Mouse (Mus musculus) myocyte (in vitro differentiated cells): ENCODE measurements around the gene Slc41a2.

Experiments used
- CEBPB ChIP-seq: IDR thresholded peaks from 2 replicates; pipeline ENCODE4 v1.6.1; 2011; ENCODE audit warnings: mild to moderate bottlenecking, moderate library complexity; ENCODE audit not compliant: poor library complexity, insufficient read depth, severe bottlenecking
- E2F4 ChIP-seq: IDR thresholded peaks from one replicate; pipeline ENCODE4 v1.6.1; 2011; ENCODE audit warnings: mild to moderate bottlenecking, control low read depth, moderate library complexity; ENCODE audit not compliant: insufficient read depth
- MAX ChIP-seq: IDR thresholded peaks from one replicate; pipeline ENCODE4 v1.6.1; 2011; ENCODE audit warnings: low read depth, mild to moderate bottlenecking, control low read depth
- MYOD1 ChIP-seq, 3 experiments: IDR thresholded peaks; one replicate each; pipeline ENCODE4 v1.6.1; 2011; ENCODE audit warnings: control low read depth in 2 of 3, low read depth in 2 of 3, mild to moderate bottlenecking in 2 of 3, moderate library complexity in 1 of 3; ENCODE audit not compliant: insufficient read length in 2 of 3, control insufficient read depth in 1 of 3
- MYOG ChIP-seq, 3 experiments: IDR thresholded peaks; one replicate each; pipeline ENCODE4 v1.6.1; 2011; ENCODE audit warnings: control low read depth in 2 of 3, low read depth in 2 of 3, mild to moderate bottlenecking in 2 of 3; ENCODE audit not compliant: insufficient read length in 2 of 3, control insufficient read depth in 1 of 3, insufficient read depth in 1 of 3
- POLR2A ChIP-seq: IDR thresholded peaks from one replicate; pipeline ENCODE4 v1.6.1; 2011; ENCODE audit warnings: low read depth, mild to moderate bottlenecking, control low read depth, moderate library complexity; ENCODE audit not compliant: insufficient read length
- POLR2AphosphoS2 ChIP-seq: IDR thresholded peaks from one replicate; pipeline ENCODE4 v1.6.1; 2011; ENCODE audit warnings: low read depth, control low read depth; ENCODE audit not compliant: insufficient read length
- REST ChIP-seq: IDR thresholded peaks from one replicate; pipeline ENCODE4 v1.6.1; 2011; ENCODE audit warnings: mild to moderate bottlenecking, control low read depth, moderate library complexity; ENCODE audit not compliant: insufficient read depth, insufficient read length
- SRF ChIP-seq: IDR thresholded peaks from one replicate; pipeline ENCODE4 v1.6.1; 2011; ENCODE audit warnings: low read depth; ENCODE audit not compliant: control insufficient read depth, insufficient read length
- TCF12 ChIP-seq: IDR thresholded peaks from one replicate; pipeline ENCODE4 v1.6.1; 2011; ENCODE audit warnings: mild to moderate bottlenecking, control low read depth; ENCODE audit not compliant: poor library complexity, insufficient read depth, severe bottlenecking
- TCF3 ChIP-seq: IDR thresholded peaks from one replicate; pipeline ENCODE4 v1.6.1; 2011; ENCODE audit warnings: low read depth, control low read depth; ENCODE audit not compliant: insufficient read length
- USF1 ChIP-seq: IDR thresholded peaks from one replicate; pipeline ENCODE4 v1.6.1; 2011; ENCODE audit warnings: low read depth, mild to moderate bottlenecking, control low read depth, moderate library complexity

DNA sequence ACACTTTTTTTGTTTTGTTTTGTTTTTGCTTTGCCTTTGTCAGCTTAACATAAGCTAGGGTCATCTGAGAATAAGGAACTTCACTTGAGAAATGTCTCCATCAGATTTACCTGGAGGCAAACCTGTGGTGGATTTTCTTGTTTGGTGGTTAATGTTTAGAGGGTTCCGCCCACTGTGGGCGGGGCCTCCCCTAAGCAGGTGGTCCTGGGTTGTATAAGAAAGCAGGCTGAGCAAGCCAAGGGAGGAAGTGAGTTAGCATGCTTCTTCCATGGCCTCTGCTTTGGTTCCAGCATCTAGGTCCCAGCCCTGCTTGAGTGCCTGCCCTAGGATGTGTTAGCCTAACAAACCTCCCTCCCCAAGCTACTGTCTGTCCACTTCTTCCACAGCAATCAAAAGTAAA lies 3.5 kb upstream of the Slc41a2 start:
- TF ChIP-seq POLR2A (no peak), USF1 (no peak), MYOD1 (IDR thresholded peaks at IDR 0.05; ENCODE audit: control insufficient read depth in 1 of 3, insufficient read length in 2 of 3, low read depth in 2 of 3) (no peak), POLR2AphosphoS2 (no peak), MAX (no peak), MYOG (IDR thresholded peaks at IDR 0.05; ENCODE audit: control insufficient read depth in 1 of 3, insufficient read depth in 1 of 3, insufficient read length in 2 of 3, low read depth in 2 of 3) (no peak), E2F4 (no peak), CEBPB (no peak), TCF12 (no peak), TCF3 (no peak), SRF (no peak), REST (no peak)
